Mouse (Mus musculus) spleen, embryonic (tissue): ENCODE results near the gene 9130019O22Rik.
"Not testable (repeated sequence)": the region's sequence is repeated elsewhere in the genome, so short reads cannot be mapped to it uniquely, and the experiment has no call there.

Source experiments
- CTCF ChIA-PET: fragments of 350-600 bp; sonication (Branson Sonifier 250); formaldehyde crosslinking; loops from one replicate; lab custom pipeline; 2022; lab: Charles Lee

9130019O22Rik gene

DNA sequence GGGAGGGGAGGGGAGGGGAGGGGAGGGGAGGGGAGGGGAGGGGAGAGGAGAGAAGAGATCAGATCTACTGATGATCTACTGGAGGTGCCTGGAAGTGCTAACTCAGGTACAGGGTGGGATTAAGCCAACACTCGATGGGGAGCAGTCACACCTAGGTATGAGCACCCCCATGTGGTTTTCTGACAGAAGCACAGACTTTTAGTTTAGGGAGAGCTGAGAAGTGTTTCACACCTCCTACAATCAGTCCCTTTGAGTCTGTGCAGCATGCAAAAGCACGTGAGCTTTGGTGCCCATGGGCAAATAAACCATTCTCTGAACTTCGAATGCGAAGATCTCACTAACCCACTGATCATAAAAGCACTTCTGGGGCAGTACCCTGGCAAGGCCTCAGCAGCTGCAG lies 44.6 kb downstream of the 9130019O22Rik start:
- CTCF ChIA-PET, result no interaction called here

DNA sequence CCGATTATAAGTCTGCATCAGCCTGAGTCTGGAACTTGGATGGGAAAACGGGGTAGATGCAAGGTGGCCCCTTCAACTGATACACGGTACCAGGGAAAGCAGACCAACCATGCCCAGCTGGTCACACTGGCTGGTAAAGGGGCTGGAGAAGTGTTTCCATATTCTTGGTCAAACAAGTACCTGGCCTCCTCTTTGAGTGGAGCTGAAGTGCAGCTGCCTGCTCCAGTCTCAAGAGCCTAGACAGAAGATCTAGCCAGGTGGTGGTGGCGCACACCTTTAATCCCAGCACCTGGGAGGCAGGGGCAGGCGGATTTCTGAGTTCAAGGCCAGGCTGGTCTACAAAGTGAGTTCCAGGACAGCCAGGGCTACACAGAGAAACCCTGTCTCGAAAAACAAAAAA lies 45.1 kb downstream of the 9130019O22Rik start:
- CTCF ChIA-PET, result not testable (repeated sequence)

DNA sequence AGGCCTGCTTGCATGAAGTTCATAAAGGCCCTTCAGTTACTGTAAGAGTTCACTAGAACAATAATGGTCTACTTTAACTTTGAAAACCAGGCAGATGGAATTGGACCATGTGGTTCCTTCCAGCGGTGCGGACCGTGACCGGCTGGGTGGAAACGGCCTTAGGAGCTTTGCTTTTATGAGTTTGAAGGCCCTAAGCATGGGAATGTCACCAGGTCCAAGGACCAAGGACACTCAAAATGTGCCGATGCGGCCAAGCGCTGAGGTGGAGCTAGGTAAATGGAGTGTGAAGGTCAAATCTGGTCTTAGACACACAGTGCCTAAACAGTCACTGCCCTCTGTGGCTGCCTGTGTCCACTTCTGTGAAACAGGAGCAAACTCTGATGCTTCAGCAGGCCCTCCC lies 45.6 kb downstream of the 9130019O22Rik start:
- CTCF ChIA-PET, result no interaction called here

DNA sequence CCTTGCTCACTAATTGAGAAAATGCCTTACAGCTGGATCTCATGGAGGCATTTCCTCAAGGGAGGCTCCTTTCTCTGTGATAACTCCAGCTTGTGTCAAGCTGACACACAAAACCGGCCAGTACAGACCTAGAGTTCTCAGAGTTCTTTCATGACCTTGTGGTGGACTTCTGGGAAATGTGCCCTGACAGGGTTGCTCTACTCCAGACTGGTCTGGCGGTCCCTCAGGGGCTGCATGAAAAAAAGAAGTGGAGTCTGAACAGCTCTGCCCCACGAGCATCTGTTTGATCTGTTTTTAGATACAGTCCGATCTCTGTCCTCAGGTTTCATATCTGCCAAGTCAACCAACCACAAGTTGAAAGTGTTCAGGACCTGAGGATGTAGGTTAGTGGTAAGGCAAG lies 49.3 kb downstream of the 9130019O22Rik start:
- CTCF ChIA-PET, result no interaction called here

DNA sequence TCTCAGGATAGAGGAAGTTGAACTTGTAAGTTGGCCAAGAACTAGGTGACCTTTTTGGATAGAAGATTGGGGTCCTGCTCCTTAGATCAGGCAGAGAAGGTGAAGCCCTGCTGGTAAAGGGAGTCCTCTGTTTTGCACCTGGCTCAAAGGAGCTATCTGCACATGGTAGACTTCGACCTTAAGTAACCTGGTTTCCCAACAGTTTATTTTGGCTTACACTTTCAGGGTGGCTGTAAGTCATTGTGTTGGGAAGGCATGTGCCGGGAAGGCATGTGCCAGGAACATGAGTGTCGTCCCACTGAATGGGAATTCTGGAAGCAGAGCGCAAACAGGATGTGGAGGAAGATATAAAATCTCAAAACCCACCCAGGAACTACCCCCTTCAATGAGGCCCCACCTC lies 51.4 kb downstream of the 9130019O22Rik start:
- CTCF ChIA-PET, result no interaction called here

DNA sequence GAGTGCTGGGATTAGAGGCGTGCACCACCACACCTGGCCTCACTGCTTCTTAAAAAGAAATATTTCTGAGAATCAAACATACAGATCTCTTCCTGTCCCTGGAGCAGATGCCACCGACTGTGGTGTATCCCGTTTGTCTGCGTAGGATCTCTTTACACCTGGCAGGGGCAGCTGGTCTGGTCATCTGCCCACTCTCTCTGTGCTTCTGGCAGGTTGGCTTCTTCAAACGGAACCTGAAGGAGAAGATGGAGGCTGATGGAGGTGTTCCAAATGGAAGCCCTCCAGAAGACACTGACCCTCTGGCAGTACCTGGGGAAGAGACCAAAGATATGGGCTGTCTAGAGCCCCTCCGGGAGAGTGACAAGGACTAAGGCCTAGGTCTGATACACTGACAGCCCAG lies 53.7 kb downstream of the 9130019O22Rik start:
- CTCF ChIA-PET, result interaction anchor here (0.6 kb wide), 1 partner anchor 26 kb away, joined by 7 read pairs; no protein-coding TSS in a partner anchor
